Mouse (Mus musculus) embryo, embryonic 9.5 days (tissue): ENCODE data around the gene Notch1.

Experiments used
- DNase-seq: peaks from one replicate; pipeline ENCODE4 v3.0.0-alpha.2; 2017; ENCODE audit errors: extremely low spot score

Gene Notch1

DNA sequence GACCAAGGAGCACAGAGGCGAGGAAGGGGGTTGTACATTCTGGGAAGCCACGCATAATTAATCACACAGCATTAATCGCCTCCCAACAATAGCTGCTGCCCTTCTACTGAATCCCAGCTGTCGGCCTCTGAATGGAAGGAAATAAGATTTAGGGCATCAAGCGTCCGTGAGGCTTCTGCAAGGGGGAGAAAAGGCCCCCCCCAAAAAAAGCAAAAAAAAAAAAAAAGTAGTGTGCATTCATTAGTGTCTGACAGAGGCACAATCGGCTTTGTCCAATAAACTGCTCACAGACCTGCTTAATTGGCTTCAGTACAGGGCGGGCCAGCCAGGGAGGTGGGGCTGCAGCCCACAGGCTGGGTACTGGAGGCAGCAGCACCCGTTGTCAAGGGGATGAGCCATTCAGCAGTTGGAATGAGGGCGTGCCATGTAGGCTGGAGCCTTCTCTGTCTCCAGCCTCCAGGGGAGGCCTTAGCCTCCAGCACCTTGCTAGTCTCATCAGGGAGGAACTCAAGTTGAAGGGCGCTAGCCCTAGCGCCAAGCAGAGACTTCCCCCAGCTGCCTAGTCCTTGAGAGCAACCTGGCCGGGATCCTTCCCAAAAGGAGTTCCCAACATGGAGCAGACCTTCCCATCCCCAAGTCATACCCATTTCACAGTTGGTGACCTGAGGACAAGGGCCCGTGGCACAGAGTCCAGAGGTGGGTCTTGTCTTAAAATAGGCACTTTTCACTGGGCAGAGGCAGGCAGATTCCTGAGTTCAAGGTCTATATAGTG, 15.7 kb downstream of the Notch1 start:
- DNase-seq: peak; percentile 79

DNA sequence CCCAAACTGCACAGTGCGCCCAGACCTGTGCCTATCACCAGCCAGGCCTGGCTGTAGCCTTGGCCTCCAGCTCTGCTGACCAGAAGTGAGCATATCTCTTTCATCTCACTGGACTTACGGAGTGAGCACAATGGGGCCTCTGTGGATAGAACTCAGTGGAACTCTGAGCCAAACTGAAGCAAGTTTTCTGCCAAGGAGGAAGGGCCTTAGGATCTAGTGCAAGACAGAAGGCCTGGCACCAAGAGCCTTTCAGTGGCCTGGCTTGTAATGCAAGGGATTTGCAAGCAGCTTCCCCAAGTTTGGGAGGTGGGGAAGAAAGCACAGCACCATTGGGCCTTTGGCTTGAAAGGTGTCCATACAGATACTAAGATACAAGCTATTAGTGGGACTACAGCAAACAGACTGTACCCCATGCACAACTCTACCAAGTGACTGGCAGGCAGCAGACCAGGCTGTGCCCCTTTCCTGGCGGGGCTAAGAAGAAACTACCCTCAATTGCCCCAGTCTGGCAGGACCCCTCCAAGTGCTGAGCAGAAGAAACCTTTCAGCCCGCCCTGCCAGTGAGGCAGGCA, 16.4 kb downstream of the Notch1 start:
- DNase-seq: no peak

DNA sequence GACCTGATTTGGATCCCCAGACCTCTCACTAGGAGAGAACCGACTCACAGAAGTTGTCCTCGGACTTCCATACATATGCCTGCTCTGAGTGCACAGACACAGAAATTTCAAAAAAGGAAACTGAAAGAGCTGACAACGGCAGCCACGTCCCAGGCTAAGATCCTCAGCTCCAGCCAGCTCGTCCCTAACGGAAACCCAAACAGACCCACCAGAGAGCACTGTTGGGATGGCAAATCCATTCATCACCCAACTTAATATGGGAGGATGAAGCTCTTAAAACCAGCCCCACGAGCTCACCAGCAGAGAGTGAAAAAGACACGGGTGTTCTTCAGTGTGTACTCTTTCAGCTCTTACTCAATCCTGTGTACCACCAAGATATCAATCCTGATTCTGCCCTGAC, 17.8 kb downstream of the Notch1 start:
- DNase-seq: no peak

DNA sequence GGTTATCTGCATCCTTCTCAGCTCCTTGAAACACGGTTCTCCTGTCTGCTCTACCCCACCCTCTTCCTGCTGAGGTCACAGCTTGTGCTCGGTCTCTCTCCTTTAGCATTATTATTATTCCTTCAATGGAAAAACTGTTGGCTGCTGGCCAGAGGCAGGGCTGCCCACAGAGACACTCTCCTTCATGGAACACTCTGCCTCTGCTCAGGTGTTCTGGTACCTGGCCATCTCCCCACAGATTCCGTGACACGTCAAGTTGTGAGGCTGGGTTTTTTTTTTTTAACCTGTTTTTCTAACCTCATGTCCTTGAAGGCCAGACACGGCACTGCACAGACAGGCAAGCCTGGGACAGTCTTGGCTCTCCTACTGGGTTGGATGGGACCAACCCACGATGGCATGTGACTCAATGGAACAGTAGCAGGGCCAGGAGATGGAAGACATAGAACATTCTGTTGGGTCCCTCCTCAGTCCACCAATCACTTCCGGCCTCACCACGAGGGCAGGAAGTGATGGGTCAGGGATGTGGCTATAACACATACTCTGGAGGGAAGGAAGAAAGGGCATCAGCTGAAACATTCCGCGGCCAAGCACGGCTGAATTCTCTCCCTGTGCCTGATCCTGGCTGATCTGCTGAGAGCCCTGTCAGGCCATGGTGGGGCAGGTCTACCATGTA, 18.5 kb downstream of the Notch1 start:
- no peak for DNase-seq

DNA sequence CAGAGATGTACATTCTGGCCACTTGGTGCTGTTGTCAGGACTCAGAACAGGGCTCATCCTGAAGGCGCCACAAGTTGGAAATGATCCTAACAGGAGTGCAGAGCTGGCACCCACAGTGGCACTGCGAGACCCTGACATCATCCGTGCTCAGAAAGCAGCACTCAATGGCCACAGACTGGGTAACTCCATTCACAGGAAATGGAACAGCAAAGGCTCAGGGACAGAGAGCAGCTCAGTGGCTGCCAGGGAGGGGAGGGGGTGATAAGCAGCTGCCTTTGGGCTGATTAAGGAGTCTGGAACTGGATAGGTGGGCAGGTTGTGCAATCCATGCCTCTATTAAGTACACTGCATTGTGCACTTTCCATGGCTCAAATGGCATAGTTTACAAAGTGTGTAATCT, 20.0 kb downstream of the Notch1 start:
- DNase-seq: no peak

DNA sequence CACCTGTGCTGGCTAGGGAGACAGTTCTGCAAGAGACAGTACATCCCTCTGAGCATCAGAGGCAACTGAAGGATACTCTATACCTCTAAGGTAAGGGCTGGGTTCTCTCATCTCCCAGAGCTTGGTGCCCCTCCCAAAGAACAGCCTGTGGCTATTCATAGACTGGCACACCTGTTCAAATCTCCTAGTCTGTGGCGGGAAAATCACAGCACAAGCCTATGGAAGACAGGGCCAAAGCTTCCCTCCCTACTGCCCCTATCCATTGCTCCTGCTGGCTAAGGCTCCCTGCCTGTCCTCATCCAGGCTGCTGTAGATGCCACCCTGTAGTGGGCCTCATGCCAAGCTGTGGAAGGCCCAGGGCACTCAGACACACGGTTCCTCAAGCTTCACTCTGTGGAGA, 20.8 kb downstream of the Notch1 start:
- no peak for DNase-seq

DNA sequence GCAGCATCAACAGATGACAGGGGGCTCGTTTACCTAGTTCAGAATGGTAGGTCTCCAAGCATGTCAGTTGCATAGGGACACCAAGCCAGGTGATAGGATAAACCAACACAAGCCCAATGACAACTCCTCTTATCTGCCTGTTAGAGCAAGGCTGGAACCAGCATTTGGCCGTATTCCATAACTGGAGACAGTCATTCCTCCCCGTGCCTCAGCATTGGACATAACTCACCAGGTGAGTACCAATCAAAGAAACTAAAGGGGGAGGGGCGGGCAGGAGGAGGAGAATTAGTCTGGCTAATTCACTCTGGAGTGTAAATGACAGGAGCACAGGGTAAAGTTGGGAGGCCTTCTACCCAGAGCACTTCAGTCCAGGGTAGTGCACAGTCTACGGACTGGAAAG, 21.5 kb downstream of the Notch1 start:
- no peak for DNase-seq

DNA sequence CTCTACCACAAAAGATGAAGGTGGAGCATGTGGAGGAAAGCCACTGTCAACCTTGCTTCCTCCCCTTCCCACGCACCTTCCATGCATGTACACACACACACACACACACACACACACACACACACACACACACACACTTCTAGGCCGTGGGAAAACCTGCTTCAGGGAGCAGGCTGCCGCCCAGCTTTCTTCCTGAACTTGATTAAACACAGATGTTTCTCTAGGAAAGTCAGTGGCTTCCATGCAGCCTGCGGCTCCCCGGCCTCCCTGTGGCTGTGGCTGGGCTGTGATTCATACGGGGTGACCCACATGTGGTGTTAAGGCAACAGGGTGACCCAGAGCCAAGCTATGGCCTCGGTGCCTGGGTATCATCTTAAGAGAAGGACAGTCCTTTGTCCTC, 22.1 kb downstream of the Notch1 start:
- DNase-seq: peak; percentile 57

DNA sequence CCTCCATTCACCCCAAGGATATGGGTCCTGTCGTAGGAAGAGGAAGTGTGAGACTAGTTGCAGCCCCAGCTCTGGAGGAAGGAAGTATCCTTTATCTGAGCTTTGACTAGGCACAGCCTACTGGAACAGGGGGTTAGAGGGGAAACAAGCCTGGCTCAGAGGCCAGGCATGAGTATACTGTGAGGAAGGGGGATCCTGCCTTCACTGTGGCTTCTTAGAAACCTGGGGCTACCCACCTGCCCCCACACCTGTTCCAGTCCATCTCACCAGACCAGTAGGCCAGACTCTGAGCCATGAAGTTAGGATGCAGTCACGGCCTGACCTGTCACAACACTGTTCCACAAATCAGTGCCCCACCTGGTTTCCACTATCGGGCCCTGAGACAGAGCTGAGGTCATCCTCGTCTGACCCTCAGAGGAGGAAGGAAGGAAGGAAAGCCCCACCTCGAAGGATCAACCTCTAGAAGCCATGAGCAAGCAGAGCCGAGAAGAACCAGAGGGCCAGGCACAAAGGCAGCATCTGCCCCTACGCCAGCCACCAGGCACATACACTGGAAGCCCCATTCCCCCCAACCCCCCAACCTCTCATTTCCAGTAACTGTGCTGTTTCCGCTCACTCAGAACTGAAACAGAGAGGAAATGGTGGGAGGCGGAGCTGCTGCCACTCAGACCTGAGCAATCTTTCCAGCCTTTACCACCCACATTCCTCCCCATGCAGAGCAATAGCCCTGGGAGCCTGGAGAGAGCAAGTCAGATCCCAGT, 23.3 kb downstream of the Notch1 start:
- peak; percentile 51 for DNase-seq

DNA sequence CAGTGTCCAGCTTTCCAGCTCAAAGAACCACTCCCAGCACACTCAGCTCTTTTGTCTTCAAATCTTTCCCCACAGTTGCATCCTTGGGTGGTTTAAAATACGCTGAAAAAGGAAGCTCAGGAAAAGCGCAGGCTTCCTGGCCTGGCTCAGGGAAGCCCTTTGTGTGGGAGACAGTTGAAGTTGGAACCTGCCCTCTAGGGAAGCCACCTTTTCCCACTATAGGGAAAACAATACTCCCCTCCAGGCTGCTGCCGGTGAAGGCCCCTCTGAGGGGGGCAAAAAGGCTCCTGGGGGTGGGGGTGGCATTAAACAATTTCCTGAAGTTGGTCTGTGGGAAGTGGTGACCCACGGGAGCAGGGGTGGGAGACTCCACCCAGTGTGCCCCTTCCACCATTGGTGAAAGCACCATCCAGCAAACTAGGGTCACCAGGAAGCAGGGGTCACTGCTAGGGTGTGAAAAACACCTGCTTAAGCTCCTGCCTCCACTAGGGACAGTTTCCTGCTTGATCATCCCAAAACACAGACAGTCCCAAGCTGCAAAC, 25.6 kb downstream of the Notch1 start:
- no peak for DNase-seq

DNA sequence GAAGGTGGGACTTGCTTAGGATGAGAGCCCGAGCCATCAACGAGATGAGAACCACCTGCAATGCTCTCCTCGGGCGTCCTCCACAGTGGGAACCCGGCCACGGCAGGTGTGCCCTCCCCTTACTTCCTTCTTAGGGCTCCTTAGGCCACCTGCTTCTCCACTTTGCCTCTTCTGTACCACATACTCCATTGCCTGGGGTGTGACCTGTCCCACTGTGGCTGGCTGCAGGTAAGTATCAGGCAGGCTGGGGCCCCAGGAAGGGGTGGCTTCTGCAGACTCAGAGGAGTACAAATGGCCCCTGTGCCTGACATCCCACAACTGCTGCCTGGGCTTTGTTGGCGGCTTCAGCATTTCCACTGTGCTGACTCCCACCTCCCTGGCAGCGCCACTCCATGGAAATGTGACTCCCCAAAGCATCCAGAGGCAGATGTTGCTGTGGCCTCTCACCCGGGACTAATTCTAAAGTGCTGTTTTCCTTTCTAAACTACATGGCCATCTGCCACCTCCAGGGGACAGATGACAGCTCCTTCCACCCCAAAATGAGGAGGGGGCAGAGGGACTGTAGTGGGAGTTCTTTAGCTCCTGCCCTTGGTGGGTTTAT, 27.8 kb downstream of the Notch1 start:
- DNase-seq: peak; percentile 63

DNA sequence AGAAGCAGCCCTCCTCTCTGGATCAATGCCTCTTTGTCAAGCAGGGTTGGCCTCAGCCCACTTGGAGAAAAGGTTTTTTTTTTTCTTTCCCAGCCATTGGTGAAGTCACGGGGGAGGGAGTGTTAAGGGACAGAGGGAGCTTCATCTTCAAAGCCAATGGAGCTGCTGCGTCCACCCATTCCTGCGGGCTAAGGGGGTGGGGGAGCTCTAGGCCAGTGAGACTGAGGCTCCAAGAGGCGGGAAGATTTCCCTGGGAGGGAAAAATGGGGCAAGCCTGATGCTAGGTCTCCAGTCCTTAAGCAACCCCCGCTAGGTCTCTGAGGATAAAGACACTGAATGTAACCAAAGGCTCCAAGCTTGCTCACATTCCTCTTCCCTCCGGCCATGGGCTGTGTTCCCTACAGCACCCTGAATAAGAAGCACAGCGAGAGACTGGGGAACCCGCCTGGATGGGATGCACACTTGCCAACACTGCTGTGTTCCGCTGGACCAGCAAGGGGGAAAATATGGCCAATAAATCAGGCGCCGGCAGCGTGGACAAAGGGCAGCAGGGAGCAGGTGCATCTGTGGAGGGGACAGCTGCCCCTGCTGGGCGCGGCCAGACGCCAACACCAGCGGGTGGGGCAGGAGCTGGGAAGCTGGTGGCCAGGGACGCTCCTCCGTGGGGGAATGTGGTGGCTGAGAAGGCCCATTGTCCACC, 29.0 kb downstream of the Notch1 start:
- peak; percentile 52 for DNase-seq

DNA sequence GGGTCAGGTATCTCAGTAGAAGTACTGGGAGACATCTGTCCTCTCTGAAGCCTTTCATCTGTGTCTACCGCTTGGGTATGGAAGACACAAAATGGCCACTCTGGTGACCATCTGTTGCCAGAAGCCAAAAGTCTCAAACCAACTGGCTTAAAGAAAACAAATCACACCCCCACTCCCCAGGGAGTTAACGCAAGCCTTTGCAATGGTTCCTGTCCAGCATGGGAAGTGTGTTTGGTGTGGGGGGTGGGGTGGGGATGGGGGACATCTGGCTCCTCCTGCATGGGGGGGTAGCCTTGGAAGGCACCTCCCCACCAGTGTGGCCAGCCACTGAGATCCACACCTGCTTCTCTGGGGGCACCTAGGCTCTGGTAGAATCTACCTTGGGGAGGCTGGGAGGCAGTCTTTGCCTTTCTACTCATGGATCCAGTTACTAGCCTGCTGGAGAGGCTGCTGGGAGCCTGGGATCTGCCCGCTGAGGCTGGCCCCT, 29.6 kb downstream of the Notch1 start:
- peak; percentile 74 for DNase-seq

DNA sequence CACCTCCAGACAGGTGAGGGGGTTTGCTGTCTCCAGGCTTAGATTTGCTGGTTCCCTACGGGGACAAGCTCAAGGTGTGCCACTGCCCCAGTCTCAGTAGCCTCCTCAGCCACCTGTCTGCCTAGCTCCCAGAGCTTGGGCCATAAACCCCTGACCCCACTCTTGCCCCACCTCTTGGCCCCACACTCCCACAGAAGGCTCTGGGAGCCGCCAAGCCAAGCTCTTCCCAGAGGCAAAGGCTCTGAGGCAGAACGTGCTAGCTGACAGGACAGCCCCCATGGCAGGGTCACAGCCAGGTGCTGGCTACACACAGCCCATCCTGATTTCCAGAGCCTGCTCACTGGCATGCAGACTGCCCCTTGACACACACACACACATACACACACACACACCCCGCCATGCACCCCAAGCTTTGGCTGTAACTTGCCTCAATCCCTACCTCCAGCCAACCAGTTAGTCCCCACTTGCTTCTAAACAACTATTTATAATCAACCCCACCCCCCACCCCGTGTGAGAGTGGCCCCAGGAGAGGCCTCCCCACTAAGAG, 30.1 kb downstream of the Notch1 start:
- no peak for DNase-seq

DNA sequence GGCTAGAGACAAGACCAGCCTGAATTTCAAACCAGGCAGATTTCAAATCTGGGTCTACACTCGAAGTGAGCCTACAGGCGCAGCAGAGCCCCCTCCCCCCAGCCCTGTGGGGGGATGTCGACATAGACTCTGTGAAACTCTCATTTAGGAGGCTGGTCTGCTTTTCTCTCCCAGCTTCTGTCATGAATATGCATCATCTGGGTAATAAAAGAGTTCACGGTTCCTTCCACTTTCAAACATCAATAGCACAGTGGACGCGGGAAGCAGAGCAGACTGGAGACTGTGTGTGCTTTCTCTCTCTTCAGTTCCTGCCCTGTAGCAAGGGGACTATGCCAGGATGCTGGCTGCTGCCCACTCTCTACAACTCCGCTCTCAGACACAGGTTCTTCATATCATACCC, 30.8 kb downstream of the Notch1 start:
- no peak for DNase-seq

DNA sequence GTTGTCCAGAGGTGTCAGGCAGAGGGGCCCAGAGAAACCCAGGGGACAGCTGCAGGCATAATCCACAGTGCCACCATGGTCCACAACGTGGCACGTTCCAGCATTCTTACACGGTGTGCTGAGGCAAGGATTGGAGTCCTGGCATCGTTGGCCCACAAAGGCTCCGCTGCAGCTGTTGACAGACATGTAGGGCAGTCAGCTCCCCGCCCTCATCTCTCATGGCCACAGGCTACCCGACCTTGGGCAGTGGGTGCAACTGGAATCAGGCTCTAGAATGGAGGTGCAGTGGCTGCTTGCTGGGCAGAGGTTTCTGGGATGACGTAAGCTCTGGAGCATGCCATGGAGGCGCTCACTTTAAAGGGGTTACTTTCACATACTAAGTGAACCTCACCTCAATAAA, 31.2 kb downstream of the Notch1 start:
- no peak for DNase-seq

DNA sequence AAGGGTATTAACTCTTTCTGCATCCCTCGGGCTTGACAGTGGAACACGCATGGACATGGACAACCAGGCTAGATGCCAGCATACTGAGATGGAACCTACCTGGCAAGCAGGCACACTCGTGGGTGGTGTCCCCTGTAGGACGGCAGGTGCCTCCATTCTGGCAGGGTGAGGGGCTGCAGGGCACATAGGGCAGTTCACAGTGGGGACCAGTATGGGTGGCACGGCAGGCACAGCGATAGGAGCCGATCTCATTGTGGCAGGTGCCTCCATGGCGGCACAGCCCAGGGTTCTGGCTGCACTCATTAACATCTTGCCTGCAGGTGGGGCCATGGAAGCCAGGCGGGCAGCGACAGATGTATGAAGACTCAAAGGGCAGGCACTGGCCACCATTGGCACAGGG, 32.3 kb downstream of the Notch1 start:
- DNase-seq: no peak

DNA sequence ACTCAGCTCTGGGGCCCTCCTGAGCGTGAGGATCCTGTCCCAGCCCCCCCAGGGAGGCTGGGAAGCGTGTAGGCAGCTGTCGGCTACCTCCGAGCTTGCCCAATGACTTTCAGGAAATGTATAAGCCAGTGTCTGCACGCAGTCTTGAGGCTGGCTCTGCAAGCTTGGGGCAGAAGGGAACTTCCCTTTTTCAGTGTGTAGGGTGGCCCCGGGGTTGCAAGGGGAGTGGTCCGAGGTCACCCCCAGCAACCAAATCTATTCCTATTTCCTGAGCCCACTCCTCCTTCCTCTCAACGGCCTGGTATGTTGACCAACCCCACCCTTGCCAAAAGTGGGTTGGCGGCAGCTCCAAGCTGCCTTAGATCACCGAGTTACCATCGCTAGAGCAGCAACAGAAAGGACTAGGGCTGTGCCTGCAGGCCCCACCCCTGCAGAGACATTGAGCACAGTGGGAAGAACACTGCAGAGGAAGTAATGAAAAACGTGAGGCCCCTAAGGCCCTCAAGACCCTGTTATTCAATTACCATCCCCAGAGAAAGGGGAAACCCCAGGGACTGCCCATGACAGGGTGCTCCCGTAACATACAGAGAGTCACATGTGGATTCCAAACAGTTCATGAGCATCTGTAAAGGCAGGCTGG, 33.1 kb downstream of the Notch1 start:
- DNase-seq: no peak

DNA sequence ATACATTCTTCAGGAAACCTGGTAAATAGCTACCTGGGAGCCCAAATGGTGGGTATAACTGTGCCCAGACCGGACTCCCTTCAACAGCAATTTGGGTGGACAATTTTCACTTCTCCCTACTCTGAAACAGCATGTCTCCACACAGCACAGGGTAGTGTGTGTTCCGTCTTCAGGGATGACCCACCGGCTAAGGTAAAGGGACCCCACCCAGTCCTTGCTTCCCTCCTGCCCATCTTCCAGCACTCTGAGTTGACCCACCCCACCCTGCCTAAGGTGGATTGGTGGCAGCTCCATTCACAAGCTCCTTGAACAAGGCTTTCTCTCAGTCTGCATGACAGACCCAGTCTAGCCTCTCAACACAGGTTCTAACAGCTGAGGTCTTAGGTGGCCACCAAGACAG, 33.6 kb downstream of the Notch1 start:
- no peak for DNase-seq
